Mouse (Mus musculus) hematopoietic stem cell, adult 5-6 weeks (primary cell): Measurements from ENCODE around the gene Arid3b. TPM values are rescaled to one million over a fixed set of nuclear protein-coding genes. Genes with fewer than 3 reads are reported as not detected.
"Not testable (repeated sequence)": the region's sequence is repeated elsewhere in the genome, so short reads cannot be mapped to it uniquely, and the experiment has no call there.

Source experiments
- ATAC-seq, 2 experiments: fragments of 125-278 bp in 1 of 2; replicated peaks in 1 of 2; 2 replicates each; pipeline ENCODE4 v1.8.0; 2016 to 2017; ENCODE audit warnings: inconsistent platforms in 2 of 2, mild to moderate bottlenecking in 2 of 2, moderate number of reproducible peaks in 2 of 2, low read depth in 1 of 2, moderate TSS enrichment in 1 of 2; ENCODE audit not compliant: low FRiP score in 2 of 2, poor library complexity in 2 of 2, severe bottlenecking in 2 of 2, insufficient read depth in 1 of 2, low TSS enrichment in 1 of 2
- total RNA-seq: library from RNA; stranded (forward); fragments of 172-1452, 232-1000 nt; gene quantifications from 2 replicates; pipeline ENCODE4 v1.2.3, GENCODE M21; 2017

Arid3b gene
- 4.6 and 8.6 TPM in 2 replicates for total RNA-seq

DNA sequence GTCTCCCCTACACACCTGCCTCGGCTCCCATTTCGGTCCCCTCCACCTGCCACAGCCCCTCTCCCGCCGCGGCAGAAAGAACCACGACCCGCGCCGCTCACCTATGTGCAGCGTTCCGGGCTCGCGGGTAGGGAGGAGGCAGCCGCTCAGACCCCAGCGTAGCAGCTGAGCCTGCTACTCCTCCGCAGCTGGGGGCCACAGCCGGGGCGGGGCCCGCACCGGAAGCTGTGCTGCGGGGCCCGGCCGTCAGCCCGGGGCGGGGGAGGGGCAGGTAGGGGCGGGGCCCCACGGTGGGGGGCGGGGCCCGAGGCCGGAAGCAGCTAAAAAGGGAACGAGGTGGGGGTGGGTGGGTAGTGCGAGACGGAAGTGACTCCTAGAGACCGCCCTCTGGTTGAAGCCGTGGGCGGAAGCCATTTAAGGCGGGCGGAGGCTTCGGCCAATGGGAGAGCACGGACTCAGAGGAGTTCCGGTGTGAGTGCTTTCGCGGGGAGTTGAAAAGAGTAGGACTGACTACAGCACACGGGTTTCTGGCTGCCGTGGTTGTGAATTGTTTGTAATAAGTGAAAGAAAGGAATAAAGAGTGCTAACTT lies at the start of gene Arid3b:
Gene Arid3b, minus strand, starts transcription at position 213 of the 590 bp plus-strand sequence.
- peak; percentile 99 to 100 for ATAC-seq

DNA sequence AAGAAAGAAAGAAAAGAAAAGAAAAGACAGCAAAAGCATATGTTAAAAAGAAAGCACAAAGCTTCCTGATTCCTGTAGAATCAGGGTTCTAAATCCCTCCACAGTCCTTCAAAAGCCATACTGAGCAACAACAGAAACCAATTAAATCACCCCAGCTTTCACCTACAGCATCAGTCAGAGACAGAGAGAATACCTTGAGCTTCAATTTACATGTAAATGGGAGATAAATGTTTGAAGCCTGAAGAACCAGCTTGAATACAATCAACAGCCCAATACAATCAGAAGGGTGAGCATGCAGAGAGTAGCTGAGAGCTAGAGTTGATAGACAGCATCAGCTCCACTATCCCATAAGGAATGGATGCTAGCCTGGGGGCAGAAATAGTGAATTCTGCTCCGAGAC lies 46.8 kb upstream of the Arid3b start:
- no peak for ATAC-seq

DNA sequence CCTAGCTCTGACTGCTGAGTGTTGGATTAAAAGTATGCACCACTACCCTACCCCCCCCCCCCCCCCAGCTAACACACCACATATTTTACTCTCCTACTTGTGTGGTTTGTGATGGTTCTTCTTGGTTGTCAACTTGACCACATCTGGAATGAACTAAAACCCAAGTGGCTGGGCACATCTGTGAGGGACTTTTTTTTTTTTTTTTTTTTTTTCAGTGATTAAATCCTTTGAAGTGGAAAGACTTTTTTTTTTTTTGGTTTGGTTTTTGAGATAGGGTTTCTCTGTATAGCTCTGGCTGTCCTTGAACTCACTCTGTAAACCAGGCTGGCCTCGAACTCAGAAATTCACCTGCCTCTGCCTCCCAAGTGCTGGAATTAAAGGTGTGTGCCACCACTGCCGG lies 45.2 kb upstream of the Arid3b start:
- ATAC-seq: not testable (repeated sequence)

DNA sequence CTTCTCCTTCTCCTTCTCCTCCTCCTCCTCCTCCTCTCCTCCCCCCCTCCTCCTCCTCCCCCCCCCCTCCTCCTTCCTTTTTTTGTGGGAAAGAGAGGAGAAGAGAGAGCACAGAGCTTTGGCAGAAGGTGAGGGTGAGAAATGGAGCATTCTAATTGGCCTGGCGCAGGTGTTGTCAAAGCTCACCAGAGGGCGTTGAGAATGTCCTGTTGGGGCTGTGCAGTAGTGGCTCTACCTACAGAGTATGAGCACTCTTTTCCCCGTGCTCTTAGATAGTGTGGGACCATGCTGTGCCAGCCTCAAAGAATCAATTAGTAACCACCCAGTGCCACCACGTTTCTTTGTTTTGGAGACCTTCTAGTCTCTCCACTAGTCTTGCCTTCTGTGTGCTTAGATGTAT lies 43.7 kb upstream of the Arid3b start:
- ATAC-seq: no peak

DNA sequence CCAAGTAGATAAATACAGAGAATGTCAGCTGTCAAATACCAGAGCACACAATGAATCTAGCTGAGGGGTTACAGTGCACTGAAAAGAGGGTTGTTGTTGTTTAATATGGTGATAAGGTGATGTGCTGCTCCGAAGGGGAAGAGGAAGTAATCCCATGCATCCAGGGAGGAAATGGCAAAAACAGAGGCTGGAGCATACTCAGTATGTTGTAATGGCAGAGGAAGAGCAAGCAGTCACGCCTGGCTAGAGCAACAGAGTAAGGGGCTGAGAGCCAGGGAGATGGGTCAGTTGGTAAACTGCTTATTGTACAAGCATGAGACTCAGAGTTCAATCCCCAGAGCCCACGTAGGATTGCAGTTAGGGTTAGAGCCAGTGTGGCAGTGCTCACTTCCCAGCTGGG lies 42.6 kb upstream of the Arid3b start:
- no peak for ATAC-seq

DNA sequence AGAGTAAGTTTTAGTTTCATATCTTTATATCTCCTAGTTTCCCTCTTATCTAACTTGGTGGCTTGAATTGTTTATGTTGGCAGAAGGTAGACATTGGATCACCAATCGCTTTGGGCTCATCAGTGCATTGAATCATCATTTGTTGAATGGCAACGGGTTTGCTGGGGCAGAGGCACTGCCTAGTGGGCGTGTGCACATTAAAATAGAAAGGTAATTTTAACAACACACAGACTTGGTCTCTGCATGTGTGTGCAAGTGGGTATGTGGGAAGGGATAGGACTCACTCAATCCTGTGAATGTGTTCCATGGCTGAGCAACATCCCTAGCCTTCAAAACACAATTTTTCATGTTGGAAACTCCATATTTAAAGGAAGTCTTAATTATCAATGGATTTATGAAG lies 38.4 kb upstream of the Arid3b start:
- ATAC-seq: no peak

DNA sequence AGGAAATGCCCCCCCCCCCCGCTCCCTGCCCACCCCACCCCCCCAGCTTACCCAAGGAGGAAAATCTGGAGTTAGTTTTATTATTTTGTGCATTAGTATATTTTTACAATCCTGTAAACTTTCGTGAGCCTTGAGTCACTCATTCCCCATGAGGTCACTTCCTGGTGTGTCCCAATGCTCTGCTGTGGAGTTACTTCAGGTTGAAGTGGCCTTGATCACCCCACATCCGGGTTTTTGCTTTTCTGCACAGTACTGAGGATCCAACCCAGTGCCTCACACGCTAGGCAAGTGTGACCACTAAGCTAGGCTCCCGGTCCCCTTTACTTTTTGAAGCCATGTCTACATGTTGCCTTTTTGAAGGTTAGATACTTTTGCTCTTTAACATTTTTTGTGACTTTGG lies 37.5 kb upstream of the Arid3b start:
- ATAC-seq: 0 out of 4 replicates have a peak, but pooled peaks of 1 of the 2 experiments have one; percentile 27

DNA sequence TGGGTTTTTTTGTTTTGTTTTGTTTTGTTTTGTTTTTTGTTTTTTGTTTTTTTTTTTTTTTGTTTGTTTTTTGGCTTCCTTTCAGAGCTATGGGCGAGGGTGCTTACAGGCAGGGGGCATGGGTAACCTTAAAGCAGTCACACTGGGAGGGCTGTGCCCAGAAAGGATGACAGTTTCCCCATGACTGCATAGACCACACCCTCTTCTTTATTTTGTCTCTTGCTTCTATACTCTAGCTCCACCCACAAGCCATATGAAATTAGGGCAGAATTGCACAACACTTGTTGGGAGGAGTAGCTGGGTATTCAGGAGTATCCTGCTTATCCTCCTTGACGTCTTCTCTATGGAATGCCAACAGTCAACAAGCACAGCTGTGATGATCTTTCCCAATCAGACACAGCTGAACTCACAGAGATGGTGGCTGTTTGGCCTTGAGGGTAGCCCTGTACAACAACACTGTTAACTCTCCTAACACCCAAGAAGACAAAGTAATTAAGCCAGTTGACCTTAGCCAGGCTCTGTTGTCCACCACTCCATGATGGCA lies 33.8 kb upstream of the Arid3b start:
- ATAC-seq: no peak

DNA sequence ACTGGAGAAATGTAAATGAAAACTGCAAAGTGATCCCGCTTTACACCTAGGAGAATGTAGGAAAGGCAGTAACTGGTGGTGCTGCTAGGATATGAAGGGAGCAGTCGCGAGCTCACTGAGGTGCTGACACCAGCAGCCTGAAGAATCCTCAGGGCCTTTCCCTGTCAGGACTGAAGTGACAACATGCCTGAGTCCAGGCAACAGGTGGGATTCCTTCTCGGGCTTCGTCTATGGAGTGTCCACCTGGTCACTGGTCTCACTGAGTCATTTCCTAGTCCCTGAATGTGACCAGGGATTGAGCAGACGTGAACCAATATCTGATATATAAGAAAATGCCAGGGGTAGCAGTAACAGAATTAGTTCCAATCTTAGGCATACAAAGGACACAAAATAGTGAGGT lies 32.2 kb upstream of the Arid3b start:
- ATAC-seq: no peak

DNA sequence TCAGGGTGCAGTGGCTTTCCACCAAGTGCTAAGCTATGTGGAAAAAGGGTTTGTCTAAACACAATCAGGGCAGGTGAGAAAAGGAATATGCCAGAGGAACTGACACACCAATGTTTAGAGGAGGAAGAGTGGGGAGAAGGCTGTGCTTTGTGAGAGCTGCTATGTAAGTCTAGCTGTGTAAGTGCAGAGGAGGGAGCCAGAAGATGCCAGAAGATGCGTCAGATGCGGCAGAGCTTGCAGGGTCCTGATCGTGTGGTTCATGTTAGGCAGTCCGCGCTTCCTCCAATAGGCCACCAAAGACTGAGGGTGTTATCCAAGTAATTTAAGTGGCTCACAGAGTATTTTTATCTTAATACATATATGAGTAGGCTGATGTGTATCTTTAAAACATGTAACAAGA lies 31.3 kb upstream of the Arid3b start:
- no peak for ATAC-seq

DNA sequence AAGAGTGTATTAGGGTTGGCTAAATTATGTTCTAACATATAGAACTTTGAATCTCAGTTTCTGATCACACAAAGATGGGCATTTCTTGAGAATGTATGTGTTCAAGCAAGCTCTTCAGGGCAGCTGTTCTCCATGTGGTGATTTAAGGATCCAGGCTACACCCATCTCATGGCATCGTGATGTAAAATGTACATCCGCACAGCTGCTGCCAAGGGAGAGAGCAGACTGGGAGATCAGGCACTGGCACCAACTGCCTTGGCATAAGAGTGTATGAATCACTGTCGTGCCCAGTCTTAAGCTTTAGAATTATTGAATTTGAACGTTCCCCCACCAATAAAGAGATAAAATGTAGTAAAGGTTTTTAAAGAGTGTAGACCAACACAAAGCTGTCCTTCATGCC lies 30.6 kb upstream of the Arid3b start:
- no peak for ATAC-seq

DNA sequence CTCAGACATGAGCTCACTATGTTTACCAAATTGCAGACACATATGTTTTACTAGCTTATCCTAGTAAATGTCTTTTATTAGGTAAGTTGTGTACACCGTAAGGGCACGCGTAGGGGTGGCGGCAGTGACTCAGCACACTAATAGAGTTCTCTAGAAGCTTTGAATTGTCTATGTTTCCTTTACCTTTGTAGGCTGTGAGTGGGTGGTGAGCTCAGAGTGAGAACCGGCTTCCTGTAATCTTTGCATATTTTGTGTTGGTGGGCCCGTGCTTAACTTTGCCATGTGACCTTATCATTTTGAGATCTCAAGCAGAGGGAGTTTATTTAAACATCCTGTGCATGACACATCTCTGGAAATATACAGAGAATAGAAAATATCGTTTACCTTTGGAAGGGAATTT lies 29.9 kb upstream of the Arid3b start:
- no peak for ATAC-seq

DNA sequence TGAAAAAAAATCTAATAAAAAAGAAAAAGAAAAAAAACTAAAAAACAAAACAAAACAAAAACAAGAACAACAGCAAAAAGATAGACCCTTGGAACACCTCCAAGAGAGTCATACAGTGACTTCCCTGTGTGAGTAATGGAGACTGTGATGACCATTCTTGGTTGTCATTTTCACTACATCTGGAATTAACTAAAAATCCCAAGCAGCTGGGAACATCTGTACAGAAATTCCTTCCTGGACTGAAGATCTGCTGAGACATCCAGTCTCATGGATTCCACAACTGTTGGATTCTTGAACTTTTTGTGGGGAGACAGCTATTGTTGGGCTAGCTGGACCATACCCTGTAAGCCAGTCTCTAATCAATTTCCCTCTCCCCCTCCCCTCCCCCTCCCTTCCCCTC lies 27.7 kb upstream of the Arid3b start:
- ATAC-seq: no peak

DNA sequence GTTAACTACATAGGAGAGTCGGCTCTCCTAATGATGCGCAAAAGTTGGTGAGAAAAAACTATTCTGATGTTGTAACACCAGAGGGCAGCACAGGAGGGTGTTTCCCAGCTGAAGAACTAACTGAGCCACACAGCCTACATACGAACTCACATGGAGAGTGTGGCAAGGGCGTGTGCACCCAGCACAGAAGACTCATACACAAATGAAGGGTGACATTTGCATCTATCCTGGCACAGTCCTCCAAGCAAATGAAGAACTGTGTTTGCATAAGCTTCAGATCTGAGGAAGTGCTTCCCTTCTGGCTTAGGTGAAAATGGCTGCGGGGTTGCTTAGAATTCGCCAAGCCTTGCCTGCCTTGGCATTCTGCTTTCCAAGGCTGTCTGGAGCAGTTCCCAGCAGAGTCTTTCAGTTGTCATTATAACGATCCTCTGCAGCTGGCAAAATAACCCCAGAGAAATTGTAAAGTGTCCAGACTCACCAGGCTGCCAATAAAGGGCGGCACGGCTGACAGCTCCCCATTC lies 25.4 kb upstream of the Arid3b start:
- ATAC-seq: peak; percentile 68 to 92

DNA sequence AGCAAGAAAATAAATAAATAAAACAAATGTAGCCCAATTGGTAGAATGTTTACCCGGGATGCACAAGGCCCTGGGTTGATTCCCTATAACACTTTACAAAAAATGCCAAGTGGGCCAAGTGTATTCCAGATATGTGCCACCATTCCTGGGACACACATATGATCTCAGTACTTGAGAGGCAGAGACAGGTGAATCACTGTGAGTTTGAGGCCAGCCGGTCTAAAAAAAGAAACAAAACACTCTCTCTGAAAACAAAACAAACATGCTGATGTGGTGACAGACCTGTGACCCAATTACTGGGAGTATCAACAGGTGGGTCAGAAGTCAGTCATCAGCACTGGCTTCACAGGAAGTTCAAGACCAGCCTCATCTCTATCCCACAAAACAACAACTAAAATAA lies 19.9 kb upstream of the Arid3b start:
- no peak for ATAC-seq

DNA sequence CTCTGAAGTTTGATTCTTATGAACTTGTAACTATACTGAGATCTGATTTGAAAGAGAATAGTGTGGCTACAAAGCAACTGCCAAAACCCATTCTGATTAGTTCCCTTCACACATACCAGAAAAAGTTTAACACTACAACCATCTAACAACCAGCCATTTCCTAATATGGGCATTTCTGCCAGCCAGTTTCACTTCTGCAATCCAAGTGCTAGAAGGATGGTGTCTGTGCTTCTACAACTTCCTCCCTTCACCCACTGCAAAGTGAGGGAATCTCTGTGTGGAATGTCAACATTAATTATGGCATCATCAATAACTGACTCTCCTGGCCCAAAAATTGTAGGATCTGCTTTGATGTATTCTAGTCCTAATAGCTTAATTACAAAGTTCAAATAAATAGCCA lies 17.7 kb upstream of the Arid3b start:
- peak; percentile 65 to 74; a peak in 3 of 4 replicates for ATAC-seq

DNA sequence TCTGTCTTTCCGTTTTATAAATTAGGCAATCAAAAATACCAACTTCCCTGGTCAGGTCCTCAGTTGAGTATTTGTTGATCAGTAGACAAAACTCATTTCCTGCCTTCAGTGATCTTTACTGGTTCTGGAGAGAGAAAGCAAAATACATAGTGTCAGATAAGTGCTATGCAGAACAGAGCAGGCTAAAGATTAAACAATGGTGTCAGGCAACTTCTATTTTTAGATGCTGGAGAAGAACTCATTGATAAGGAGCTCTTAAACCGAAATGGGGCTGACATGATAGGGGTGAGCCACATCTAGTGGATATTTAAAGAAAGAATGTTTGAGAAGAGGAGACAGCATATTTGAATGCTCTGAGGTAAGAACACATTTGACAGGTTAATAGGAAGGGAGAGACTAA lies 2.4 kb upstream of the Arid3b start:
- ATAC-seq: no peak

DNA sequence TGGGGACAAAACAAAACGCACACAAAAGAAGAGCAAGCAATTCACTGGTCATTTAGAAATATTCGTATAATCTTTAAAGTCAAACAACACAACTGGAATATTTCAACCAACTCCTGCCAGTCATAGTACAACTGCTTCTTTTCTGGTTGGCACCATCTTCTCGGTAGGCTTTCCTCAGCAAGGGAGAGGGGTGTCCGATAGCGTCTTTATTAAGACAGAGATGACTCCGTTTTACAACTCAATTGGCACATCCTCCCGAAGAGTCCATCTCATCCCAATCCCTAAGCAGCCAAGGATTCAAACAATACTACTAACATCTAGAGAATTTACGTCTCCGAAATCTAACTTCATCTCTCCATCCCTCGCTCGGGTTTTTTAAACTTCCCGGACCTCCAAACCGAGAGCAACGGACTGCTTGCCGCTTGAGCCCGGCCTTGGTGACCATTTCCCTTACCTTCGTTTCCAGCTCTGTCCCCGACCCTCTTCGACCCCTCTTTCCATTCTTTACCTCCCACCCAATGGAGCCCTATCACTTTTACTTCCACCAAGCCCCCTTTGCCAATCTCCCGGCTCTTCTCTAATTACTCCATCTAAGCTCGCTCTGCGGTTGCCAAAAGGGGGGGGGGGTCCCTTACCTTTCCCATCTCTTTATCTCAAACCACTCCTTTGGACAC lies 615 bp downstream of the Arid3b start:
- no peak for ATAC-seq
